Mouse (Mus musculus) lung, postnatal 10 days (tissue): Measurements from ENCODE around the gene Dennd5b.

Experiments
- DNase-seq: peaks from one replicate; pipeline ENCODE4 v3.0.0; 2021

Dennd5b gene

DNA sequence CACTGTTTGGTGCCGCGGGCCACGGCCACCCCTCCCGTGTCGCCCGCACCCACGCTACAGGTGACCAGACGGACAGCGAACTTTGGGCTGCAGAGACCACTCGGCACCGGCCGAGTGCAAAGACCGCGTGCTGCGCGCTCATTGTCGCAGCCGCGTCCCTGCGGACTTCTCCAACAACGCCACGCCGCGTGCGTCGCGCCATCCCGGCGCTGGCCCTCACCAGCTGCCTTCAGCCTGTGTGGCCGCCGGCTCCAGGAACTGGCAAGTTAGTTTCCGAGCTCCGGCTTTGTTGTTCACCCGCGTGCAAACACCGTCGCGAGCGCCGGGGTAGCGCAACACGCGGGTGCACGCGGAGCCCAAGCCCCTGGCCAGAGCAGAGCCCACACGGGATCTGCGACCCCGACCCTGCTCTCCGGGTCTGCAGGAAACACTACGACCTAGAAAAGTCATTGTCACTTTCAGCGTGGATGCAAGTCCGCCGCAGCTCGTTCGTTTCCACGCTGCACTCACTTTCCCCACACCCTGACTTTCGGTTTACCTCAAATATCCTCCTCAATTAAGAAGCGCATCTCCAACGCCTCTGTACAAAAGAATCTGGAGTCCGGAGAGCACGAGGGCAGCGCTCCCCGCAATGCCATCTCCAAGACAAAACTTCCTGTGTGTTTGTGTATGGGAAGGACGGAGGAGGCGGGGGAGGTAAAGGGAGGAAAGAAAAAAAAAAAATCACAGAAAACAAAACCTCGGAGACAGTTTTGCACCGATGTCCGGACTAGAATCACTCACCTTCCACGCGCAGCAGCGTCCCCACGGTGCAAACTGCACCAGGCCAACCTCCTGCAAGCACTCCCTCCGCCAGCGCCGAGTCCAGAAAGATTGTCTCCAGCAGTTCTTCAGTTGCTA, 155.7 kb downstream of the Dennd5b start:
- peak; percentile 45 for DNase-seq

DNA sequence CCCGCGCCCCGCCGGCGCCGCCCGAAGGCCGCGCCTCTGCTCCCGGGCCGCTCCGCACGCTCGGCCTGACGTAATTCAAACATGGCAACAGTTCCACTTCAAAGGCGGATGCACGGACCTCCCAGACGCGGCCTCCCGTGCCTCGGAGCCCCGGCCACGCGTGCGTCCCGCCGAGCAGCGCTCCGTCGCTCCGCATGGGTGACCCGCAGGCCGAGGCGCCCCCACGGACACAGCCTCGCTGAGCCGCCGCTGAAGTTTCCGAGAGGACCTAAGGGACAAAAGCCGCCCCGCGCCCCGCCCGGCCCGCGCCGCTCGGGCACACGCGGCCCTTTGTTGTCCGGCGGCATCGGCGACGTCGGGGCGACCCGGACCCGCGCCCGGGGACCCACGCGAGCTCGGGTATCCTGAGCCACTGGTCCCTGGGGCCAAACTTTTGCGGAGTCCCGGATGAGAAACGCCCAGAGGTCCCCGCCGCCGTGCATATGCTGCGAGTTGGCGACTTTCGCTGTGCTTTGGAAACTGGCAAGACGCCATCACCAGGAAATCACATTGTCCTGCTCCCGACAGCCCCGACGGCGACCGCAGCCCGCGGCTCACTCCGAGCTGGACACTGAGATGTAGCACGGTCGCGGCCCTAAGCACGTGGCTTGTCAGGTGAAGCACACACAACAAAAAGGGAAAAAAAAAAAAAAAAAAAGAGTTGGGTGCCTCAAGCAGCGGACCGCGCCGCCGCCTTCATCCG, 156.5 kb downstream of the Dennd5b start:
- DNase-seq, result peak; percentile 83

- DNase-seq, result no peak
Observed at GRCm38 (mm10) chr6:148944344-148944766, 157.1 kb downstream of the Dennd5b start.

GRCm38 (mm10) chr6:148943695-148944094, 157.8 kb downstream of the Dennd5b start:
- DNase-seq, result no peak

DNA sequence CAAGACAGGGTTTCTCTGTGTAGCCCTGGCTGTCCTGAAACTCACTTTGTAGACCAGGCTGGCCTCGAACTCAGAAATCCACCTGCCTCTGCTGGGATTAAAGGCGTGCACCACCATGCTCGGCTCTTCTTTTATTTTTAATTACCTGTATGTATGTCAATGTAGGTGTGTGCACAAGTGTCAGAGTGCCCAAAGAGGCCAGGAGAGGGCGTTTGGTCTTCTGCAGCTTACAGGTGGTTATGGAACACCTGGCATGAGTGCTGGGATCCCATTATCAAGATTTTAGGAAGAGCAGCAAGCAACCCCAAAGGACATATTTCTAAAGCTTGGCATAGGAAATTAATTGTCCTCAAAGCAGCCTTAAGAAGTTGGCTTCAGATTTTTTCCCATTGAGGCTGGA, 159.1 kb downstream of the Dennd5b start:
- DNase-seq, result no peak

DNA sequence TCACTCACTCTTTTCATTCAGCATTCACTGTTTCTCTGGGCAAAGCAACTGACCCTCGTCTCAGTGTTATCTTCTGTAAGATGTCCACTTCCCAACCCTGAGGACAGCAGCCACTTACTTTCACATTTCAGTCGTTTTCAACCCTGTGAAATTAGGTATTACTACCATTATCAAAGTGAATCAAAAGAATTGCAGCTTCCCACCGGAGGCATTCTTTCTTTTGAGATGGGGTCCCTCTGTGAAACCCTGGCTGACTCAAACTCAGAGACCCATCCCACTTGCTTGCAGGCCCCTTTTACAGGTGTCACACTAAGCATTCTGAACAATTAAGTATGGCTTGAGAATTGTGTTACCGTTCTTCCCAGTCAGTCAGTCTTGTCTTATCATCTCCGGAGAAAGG, 159.6 kb downstream of the Dennd5b start:
- DNase-seq, result no peak

- peak; percentile 18 for DNase-seq
Observed at GRCm38 (mm10) chr6:148940383-148940782, 161.1 kb downstream of the Dennd5b start.
